Comparison of ENCODE assay signal across 35 mouse cellular contexts in genomic region chr14:86054668-86055067, GRCm38 (mm10).
"Had no signal": no experiment of that assay in that cellular context is flagged by ENCODE, and none has a peak within 500 bp of the region (broad histone marks: within the 10 kb centered on the region; RNA-seq: fewer than 3 reads in every experiment).

No protein-coding gene starts in this region.

- H3K27me3 ChIP-seq: heart, embryonic 12.5 days; heart, embryonic 13.5 days; heart, embryonic 15.5 days; hindbrain, embryonic 12.5 days; hindbrain, embryonic 13.5 days; hindbrain, embryonic 15.5 days; intestine, embryonic 15.5 days; kidney, embryonic 15.5 days had no signal

- H3K9ac ChIP-seq: heart, embryonic 12.5 days; heart, embryonic 13.5 days; heart, embryonic 15.5 days; hindbrain, embryonic 12.5 days; hindbrain, embryonic 13.5 days; hindbrain, embryonic 14.5 days; hindbrain, embryonic 15.5 days; intestine, embryonic 15.5 days; kidney, embryonic 15.5 days had no signal

- H3K27ac ChIP-seq: heart, adult 2 months; heart, embryonic 10.5 days; heart, embryonic 13.5 days; heart, embryonic 15.5 days; hindbrain, embryonic 10.5 days; hindbrain, embryonic 12.5 days; hindbrain, embryonic 13.5 days; hindbrain, embryonic 14.5 days; hindbrain, embryonic 15.5 days; hindbrain, postnatal 0 days; intestine, embryonic 15.5 days; kidney, embryonic 15.5 days; kidney, postnatal 0 days; layer of hippocampus, adult 2 months had no signal

- DNase-seq: heart, adult 2 months; heart, postnatal 10 days; heart, postnatal 14 days; heart, postnatal 36 days; heart, postnatal 4 days; kidney, adult 11 months; kidney, adult 18-20 months; kidney, adult 2 months; kidney, adult 8-10 months; kidney, adult 9 months; kidney, postnatal 10 days; kidney, postnatal 14 days; kidney, postnatal 25 days; kidney, postnatal 36 days; kidney, postnatal 4 days; layer of hippocampus, adult 9-11 months had no signal

- H3K9me3 ChIP-seq: heart, embryonic 10.5 days; heart, embryonic 12.5 days; heart, embryonic 13.5 days; heart, embryonic 15.5 days; hindbrain, embryonic 10.5 days; hindbrain, embryonic 12.5 days; hindbrain, embryonic 13.5 days; hindbrain, embryonic 15.5 days; intestine, embryonic 15.5 days; kidney, embryonic 15.5 days had no signal

- ATAC-seq: hindbrain, embryonic 16.5 days; hindbrain, postnatal 0 days; inflammation-experienced regulatory T-cells, adult 6 months; intestine, embryonic 15.5 days; intestine, embryonic 16.5 days; intestine, postnatal 0 days had no signal

- H3K4me2 ChIP-seq: heart, embryonic 11.5 days; heart, embryonic 12.5 days; heart, embryonic 13.5 days; heart, embryonic 15.5 days; hindbrain, embryonic 12.5 days; hindbrain, embryonic 13.5 days; hindbrain, embryonic 14.5 days; hindbrain, embryonic 15.5 days; intestine, embryonic 15.5 days; kidney, embryonic 15.5 days had no signal

- H3K36me3 ChIP-seq: heart, embryonic 10.5 days; heart, embryonic 12.5 days; heart, embryonic 13.5 days; heart, embryonic 15.5 days; hindbrain, embryonic 10.5 days; hindbrain, embryonic 12.5 days; hindbrain, embryonic 13.5 days; hindbrain, embryonic 15.5 days; intestine, embryonic 15.5 days; kidney, embryonic 15.5 days had no signal

- H3K4me3 ChIP-seq: heart, adult 2 months; heart, embryonic 10.5 days; heart, embryonic 12.5 days; heart, embryonic 13.5 days; heart, embryonic 15.5 days; hindbrain, embryonic 10.5 days; hindbrain, embryonic 12.5 days; hindbrain, embryonic 13.5 days; hindbrain, embryonic 15.5 days; intestine, embryonic 15.5 days; kidney, embryonic 15.5 days; layer of hippocampus, adult 2 months had no signal

- H3K4me1 ChIP-seq: heart, embryonic 10.5 days; heart, embryonic 12.5 days; heart, embryonic 13.5 days; heart, embryonic 15.5 days; hindbrain, embryonic 10.5 days; hindbrain, embryonic 12.5 days; hindbrain, embryonic 13.5 days; hindbrain, embryonic 15.5 days; intestine, embryonic 15.5 days; kidney, embryonic 15.5 days had no signal
